Mouse (Mus musculus): ENCODE data around the gene Rfc4. TPM values are rescaled to one million over a fixed set of nuclear protein-coding genes. Genes with fewer than 3 reads are reported as not detected.

Rfc4 gene
- polyA plus RNA-seq (2012; rRNA removed) = 0.38 and 0.48 TPM in 2 replicates

DNA sequence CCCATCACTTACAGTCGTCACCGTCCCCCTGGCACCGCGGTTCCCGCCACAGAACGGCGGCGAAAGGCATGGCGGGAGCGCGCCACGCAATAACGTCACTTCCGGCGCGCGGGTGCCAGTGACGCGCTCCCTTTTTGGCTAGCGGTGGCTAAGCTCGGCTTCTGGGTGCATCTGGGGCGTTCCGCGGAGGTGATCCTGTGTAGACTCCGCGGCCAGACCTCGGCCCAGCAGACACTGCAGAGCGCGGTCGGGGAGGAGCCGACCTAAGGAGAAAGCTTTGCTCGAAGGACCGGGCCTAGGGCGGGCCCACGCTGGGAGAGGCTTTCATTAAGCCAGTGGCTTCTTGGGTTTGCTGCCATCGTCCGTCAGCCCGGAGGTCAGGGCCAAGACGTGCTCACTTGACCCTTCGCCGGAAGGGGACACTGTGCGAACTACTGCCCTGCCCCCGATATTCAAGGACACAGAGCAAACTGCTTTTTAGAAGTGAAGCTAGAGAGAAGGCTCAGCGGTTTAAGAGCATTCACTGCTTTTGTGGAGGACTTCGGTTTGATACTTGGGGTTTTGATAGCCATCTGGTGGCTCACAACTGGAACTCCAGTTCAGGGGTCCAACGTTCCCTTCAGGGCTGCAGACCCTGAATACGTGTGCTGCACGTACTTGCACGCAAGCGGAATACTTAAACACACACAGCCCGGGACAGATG, at the start of gene Rfc4:
Rfc4 (minus strand) TSS at position 65 of the 703 bp plus-strand sequence.
- peak within 1 kb of the TSS; percentile 88 for H3K4me3 ChIP-seq (ENCODE audit: insufficient read depth, low read depth, low read length)
- no peaks in the 10 kb centered on the region for H3K36me3 ChIP-seq (ENCODE audit: control insufficient read depth, insufficient read depth, low read length)
- under 1% methylated on average over 51 of the region's 51 CpGs for WGBS
- peak; percentile 94 for DNase-seq
- peak within 1 kb of the TSS; percentile 98 for H3K27ac ChIP-seq (ENCODE audit: insufficient read depth, low read depth, low read length)
- peaks cover 4% of the 10 kb centered on the region; the same call in 1 of the 2 replicates for H3K4me1 ChIP-seq (ENCODE audit: control insufficient read depth, insufficient read depth, low read length)
- TF ChIP-seq POLR2A (IDR thresholded peaks at IDR 0.05; ENCODE audit: low read depth, low read length) = peak; percentile 71
- peak; percentile 32 for TF ChIP-seq CTCF (conservative IDR thresholded peaks at IDR 0.05; ENCODE audit: insufficient read depth, insufficient read length, low read depth, low read length)
- no peaks in the 10 kb centered on the region for H3K27me3 ChIP-seq (replicated peaks; ENCODE audit: control insufficient read depth, insufficient read depth, low read length)

DNA sequence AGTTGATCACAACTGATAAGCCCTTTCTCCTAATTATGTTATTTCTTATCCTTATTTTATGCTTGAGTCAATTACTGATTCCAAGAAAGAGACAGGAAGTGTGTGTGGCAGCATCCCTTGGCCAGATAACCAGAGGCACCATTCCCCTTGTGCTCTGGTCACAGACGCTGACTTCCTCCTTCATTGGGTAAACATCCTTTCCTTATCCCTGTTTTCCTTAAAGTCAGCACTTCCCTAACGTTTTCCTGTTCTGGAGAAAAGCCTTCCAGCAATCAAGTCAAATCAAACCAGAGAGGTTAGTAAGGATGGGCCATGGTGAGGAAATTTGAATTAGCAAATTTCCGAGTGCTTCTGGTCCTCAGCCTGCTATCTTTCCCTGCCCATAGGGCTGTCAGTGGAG, 48.4 kb upstream of the Rfc4 start:
- no peaks in the 10 kb centered on the region for H3K27me3 ChIP-seq (replicated peaks; ENCODE audit: control insufficient read depth, insufficient read depth, low read length)
- H3K36me3 ChIP-seq (ENCODE audit: control insufficient read depth, insufficient read depth, low read length) = no peaks in the 10 kb centered on the region
- TF ChIP-seq CTCF (conservative IDR thresholded peaks at IDR 0.05; ENCODE audit: insufficient read depth, insufficient read length, low read depth, low read length) (no peak), POLR2A (IDR thresholded peaks at IDR 0.05; ENCODE audit: low read depth, low read length) (no peak)
- H3K4me1 ChIP-seq (ENCODE audit: control insufficient read depth, insufficient read depth, low read length) = no peaks in the 10 kb centered on the region
- no peak for DNase-seq
- no peak overlapping the region for H3K27ac ChIP-seq (ENCODE audit: insufficient read depth, low read depth, low read length)
- 42% methylated on average over 3 of the region's 3 CpGs for WGBS
- H3K4me3 ChIP-seq (ENCODE audit: insufficient read depth, low read depth, low read length) = no peak overlapping the region

DNA sequence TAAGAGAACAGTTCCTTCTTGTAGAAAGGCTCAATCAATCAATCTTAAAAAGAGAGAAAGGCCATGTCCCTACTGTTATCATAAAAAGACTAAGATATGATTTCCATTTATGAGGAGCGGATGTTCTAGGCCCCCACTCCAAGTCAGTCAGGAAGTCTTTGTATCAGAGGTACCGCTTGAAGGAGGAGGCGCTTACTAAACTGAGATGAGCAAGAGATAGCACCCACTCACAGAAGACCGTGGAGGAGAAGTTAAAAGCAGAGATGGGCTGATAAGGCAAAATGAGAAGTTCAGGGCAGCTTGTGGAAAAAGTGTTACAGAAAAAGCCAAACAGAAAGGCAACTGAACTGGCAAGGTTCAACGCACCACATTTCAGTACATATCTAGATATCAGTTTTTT, 47.3 kb upstream of the Rfc4 start:
- Histone ChIP-seq H3K4me3 (ENCODE audit: insufficient read depth, low read depth, low read length) (no peak overlapping the region), H3K27me3 (replicated peaks; ENCODE audit: control insufficient read depth, insufficient read depth, low read length) (no peaks in the 10 kb centered on the region), H3K4me1 (ENCODE audit: control insufficient read depth, insufficient read depth, low read length) (no peaks in the 10 kb centered on the region), H3K36me3 (ENCODE audit: control insufficient read depth, insufficient read depth, low read length) (no peaks in the 10 kb centered on the region), H3K27ac (ENCODE audit: insufficient read depth, low read depth, low read length) (no peak overlapping the region)
- 89% methylated on average over 5 of the region's 5 CpGs for WGBS
- DNase-seq = no peak
- no peak for TF ChIP-seq POLR2A (IDR thresholded peaks at IDR 0.05; ENCODE audit: low read depth, low read length)
- no peak for TF ChIP-seq CTCF (conservative IDR thresholded peaks at IDR 0.05; ENCODE audit: insufficient read depth, insufficient read length, low read depth, low read length)

GRCm38 (mm10) chr16:23173904-23174303, 46.4 kb upstream of the Rfc4 start:
- Histone ChIP-seq H3K36me3 (ENCODE audit: control insufficient read depth, insufficient read depth, low read length) (no peaks in the 10 kb centered on the region), H3K27me3 (replicated peaks; ENCODE audit: control insufficient read depth, insufficient read depth, low read length) (no peaks in the 10 kb centered on the region), H3K27ac (ENCODE audit: insufficient read depth, low read depth, low read length) (no peak overlapping the region), H3K4me1 (ENCODE audit: control insufficient read depth, insufficient read depth, low read length) (no peaks in the 10 kb centered on the region), H3K4me3 (ENCODE audit: insufficient read depth, low read depth, low read length) (no peak overlapping the region)
- DNase-seq = no peak
- TF ChIP-seq CTCF (conservative IDR thresholded peaks at IDR 0.05; ENCODE audit: insufficient read depth, insufficient read length, low read depth, low read length) = no peak
- TF ChIP-seq POLR2A (IDR thresholded peaks at IDR 0.05; ENCODE audit: low read depth, low read length) = no peak
- WGBS = 86% methylated on average over 5 of the region's 5 CpGs

GRCm38 (mm10) chr16:23170813-23171212, 43.3 kb upstream of the Rfc4 start:
- no peak overlapping the region for H3K4me3 ChIP-seq (ENCODE audit: insufficient read depth, low read depth, low read length)
- TF ChIP-seq POLR2A (IDR thresholded peaks at IDR 0.05; ENCODE audit: low read depth, low read length) = no peak
- TF ChIP-seq CTCF (conservative IDR thresholded peaks at IDR 0.05; ENCODE audit: insufficient read depth, insufficient read length, low read depth, low read length) = no peak
- no peak for DNase-seq
- no peaks in the 10 kb centered on the region for H3K36me3 ChIP-seq (ENCODE audit: control insufficient read depth, insufficient read depth, low read length)
- no peaks in the 10 kb centered on the region for H3K27me3 ChIP-seq (replicated peaks; ENCODE audit: control insufficient read depth, insufficient read depth, low read length)
- no peaks in the 10 kb centered on the region for H3K4me1 ChIP-seq (ENCODE audit: control insufficient read depth, insufficient read depth, low read length)
- WGBS = 96% methylated on average over 3 of the region's 3 CpGs
- H3K27ac ChIP-seq (ENCODE audit: insufficient read depth, low read depth, low read length) = no peak overlapping the region

DNA sequence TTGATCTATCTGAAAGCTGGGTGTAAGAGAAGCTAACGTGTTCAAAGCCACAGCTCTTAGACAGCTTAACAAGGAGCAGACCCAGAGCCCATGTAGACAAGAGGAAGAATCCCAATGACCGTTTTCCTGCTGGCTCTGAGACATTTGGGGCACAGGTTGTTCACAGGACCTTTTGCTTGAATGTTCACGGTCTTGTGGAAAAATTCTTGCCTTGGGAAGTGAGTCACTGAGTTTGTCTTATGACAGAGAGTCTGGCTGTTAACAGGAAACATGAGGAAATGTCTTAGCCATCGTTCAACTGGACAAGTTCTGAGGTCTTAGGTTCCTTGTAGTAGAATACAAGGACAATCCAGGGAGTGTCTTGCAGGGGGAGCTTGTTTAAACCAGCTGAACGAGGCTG, 39.5 kb upstream of the Rfc4 start:
- Histone ChIP-seq H3K27me3 (replicated peaks; ENCODE audit: control insufficient read depth, insufficient read depth, low read length) (no peaks in the 10 kb centered on the region), H3K27ac (ENCODE audit: insufficient read depth, low read depth, low read length) (peak overlapping the region; percentile 5; the same call in 1 of the 2 replicates), H3K4me3 (ENCODE audit: insufficient read depth, low read depth, low read length) (no peak overlapping the region), H3K4me1 (ENCODE audit: control insufficient read depth, insufficient read depth, low read length) (no peaks in the 10 kb centered on the region), H3K36me3 (ENCODE audit: control insufficient read depth, insufficient read depth, low read length) (no peaks in the 10 kb centered on the region)
- DNase-seq = peak; percentile 67
- TF ChIP-seq CTCF (conservative IDR thresholded peaks at IDR 0.05; ENCODE audit: insufficient read depth, insufficient read length, low read depth, low read length) = no peak
- no peak for TF ChIP-seq POLR2A (IDR thresholded peaks at IDR 0.05; ENCODE audit: low read depth, low read length)
- 54% methylated on average over 5 of the region's 5 CpGs for WGBS

DNA sequence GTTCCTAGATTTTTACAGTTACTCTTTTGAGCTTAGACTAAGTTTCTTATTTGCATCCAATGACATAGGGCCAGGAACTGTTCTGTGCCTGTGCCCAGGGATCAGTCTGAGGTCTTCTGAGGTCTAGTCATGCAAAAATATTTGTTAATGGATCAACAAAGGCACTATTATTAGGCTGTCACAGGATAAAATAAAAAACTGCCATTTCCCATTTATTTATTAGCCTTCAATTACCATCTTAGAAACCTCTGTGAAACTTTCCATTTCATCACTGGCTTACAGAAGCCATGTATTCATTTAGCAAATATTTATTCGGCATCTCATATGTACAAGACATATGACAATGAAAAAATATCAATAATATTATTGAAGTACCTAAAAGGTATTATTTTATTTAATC, 39.1 kb upstream of the Rfc4 start:
- H3K36me3 ChIP-seq (ENCODE audit: control insufficient read depth, insufficient read depth, low read length) = no peaks in the 10 kb centered on the region
- TF ChIP-seq POLR2A (IDR thresholded peaks at IDR 0.05; ENCODE audit: low read depth, low read length) (no peak), CTCF (conservative IDR thresholded peaks at IDR 0.05; ENCODE audit: insufficient read depth, insufficient read length, low read depth, low read length) (no peak)
- 80% methylated on average over 1 of the region's 1 CpGs for WGBS
- no peaks in the 10 kb centered on the region for H3K27me3 ChIP-seq (replicated peaks; ENCODE audit: control insufficient read depth, insufficient read depth, low read length)
- H3K4me3 ChIP-seq (ENCODE audit: insufficient read depth, low read depth, low read length) = no peak overlapping the region
- no peaks in the 10 kb centered on the region for H3K4me1 ChIP-seq (ENCODE audit: control insufficient read depth, insufficient read depth, low read length)
- DNase-seq = no peak
- no peak overlapping the region for H3K27ac ChIP-seq (ENCODE audit: insufficient read depth, low read depth, low read length)
